Comparison of ENCODE assay signal across 13 mouse cellular contexts in the genomic region with DNA sequence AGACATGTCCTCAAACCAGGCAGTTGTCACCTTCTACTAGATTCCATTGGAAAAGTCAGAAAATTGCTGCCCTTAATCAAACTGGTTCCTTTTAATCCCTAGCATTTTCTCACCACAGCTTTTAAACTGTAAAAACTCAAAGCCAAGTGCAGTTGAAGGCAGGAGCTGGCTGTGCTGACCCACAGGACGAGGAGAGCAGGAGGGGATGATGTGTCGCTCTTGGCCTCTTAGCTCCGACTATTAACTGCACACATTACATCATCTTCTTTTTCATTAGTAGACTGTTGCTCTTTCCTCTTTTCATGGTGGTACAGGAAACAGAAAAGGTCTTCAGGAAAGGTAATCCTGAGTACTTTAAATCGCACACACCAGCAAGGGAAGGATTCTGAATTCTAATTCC. TPM values are rescaled to one million over a fixed set of nuclear protein-coding genes. Genes with fewer than 3 reads are reported as not detected.
DNase-seq lines count a peak whose midpoint lies in the region; ATAC-seq and TF ChIP-seq lines count a peak whose summit lies in the region.
"Had no signal": no experiment of that assay in that cellular context is flagged by ENCODE, and none has a peak within 500 bp of the region (broad histone marks: within the 10 kb centered on the region; RNA-seq: fewer than 3 reads in every experiment).

No protein-coding gene starts in this region.

- ATAC-seq in forebrain, embryonic 14.5 days, result no peak
- ATAC-seq: forebrain, embryonic 16.5 days; liver, embryonic 12.5 days had no signal

- peaks cover 16% of the 10 kb centered on the region for H3K4me1 ChIP-seq in embryonic fibroblast, embryonic 13.5 days (ENCODE audit: control insufficient read depth, insufficient read depth, low read length)
- peaks cover 25% of the 10 kb centered on the region for H3K4me1 ChIP-seq in olfactory bulb, adult 2 months (ENCODE audit: control insufficient read depth, insufficient read depth, low read length)
- H3K4me1 ChIP-seq in forebrain, embryonic 14.5 days (ENCODE audit: control insufficient read depth, insufficient read depth, low read length), result peaks cover 4% of the 10 kb centered on the region; the same call in 1 of the 2 replicates

- no peak for TF ChIP-seq POLR2A in embryonic fibroblast, embryonic 13.5 days (IDR thresholded peaks at IDR 0.05; ENCODE audit: low read depth, low read length)
- no peak for TF ChIP-seq POLR2A in olfactory bulb, adult 2 months (IDR thresholded peaks at IDR 0.05; ENCODE audit: insufficient read depth, low read depth, low read length)

- peak; percentile 42 for DNase-seq in adrenal gland, adult 2 months
- DNase-seq in adrenal gland, postnatal 4 days (ENCODE audit: low spot score in 2 of 2), result no peak
- no peak for DNase-seq in layer of hippocampus, adult 2 months (ENCODE audit: low spot score in 2 of 2)
- DNase-seq in layer of hippocampus, adult 11-12 months (ENCODE audit: low spot score), result no peak
- no peak for DNase-seq in urinary bladder, postnatal 36 days (ENCODE audit: low spot score in 2 of 2)
- no peak for DNase-seq in forebrain, embryonic 14.5 days (ENCODE audit: low spot score)
- DNase-seq: midbrain, embryonic 14.5 days had no signal

- TF ChIP-seq CTCF in layer of hippocampus, adult 2 months (conservative IDR thresholded peaks at IDR 0.05), result no peak
- TF ChIP-seq CTCF in embryonic fibroblast, embryonic 13.5 days (IDR thresholded peaks at IDR 0.05; ENCODE audit: borderline replicate concordance, insufficient read depth, low read length), result no peak
- no peak for TF ChIP-seq CTCF in olfactory bulb, adult 2 months (IDR thresholded peaks at IDR 0.05; ENCODE audit: insufficient read depth, low read depth, low read length)

- H3K4me3 ChIP-seq in layer of hippocampus, adult 2 months, result no peak overlapping the region
- no peak overlapping the region for H3K4me3 ChIP-seq in embryonic fibroblast, embryonic 13.5 days (ENCODE audit: insufficient read depth, low read length)
- no peak overlapping the region for H3K4me3 ChIP-seq in olfactory bulb, adult 2 months (ENCODE audit: insufficient read depth, low read depth, low read length)
- no peak overlapping the region for H3K4me3 ChIP-seq in forebrain, embryonic 14.5 days (ENCODE audit: low read depth, low read length)
- H3K4me3 ChIP-seq: liver, embryonic 12.5 days had no signal

- no peak overlapping the region for H3K4me2 ChIP-seq in forebrain, embryonic 14.5 days (ENCODE audit: low read length)
- H3K4me2 ChIP-seq: liver, embryonic 12.5 days had no signal

- peak overlapping the region; percentile 16 for H3K27ac ChIP-seq in layer of hippocampus, adult 2 months
- H3K27ac ChIP-seq in embryonic fibroblast, embryonic 13.5 days (ENCODE audit: insufficient read depth, low read length), result peak overlapping the region; percentile 99
- peak overlapping the region; percentile 72; the same call in 1 of the 2 replicates for H3K27ac ChIP-seq in olfactory bulb, adult 2 months (ENCODE audit: insufficient read depth, low read depth, low read length)
- H3K27ac ChIP-seq in forebrain, embryonic 14.5 days (ENCODE audit: low read depth, low read length), result no peak overlapping the region
- H3K27ac ChIP-seq: liver, embryonic 12.5 days had no signal

- H3K36me3 ChIP-seq in forebrain, embryonic 14.5 days (ENCODE audit: control insufficient read depth, insufficient read depth, low read length), result 0 out of 2 replicates have a peak, but pooled peaks cover 7% of the 10 kb centered on the region

- H3K27me3 ChIP-seq in forebrain, embryonic 14.5 days (replicated peaks; ENCODE audit: control insufficient read depth, insufficient read depth, low read length), result no peaks in the 10 kb centered on the region
- H3K27me3 ChIP-seq: liver, embryonic 12.5 days; Patski had no signal

- 51% methylated on average over 4 of the region's 4 CpGs for WGBS in olfactory bulb, adult 2 months
- 72% methylated on average over 4 of the region's 4 CpGs for WGBS in forebrain, embryonic 14.5 days

- no peaks in the 10 kb centered on the region for H3K9me3 ChIP-seq in forebrain, embryonic 14.5 days (replicated peaks; ENCODE audit: control insufficient read depth, low read length)
- H3K9me3 ChIP-seq: liver, embryonic 12.5 days had no signal

- H3K9ac ChIP-seq in forebrain, embryonic 14.5 days (ENCODE audit: low read length), result no peak overlapping the region
- H3K9ac ChIP-seq: liver, embryonic 12.5 days had no signal

RNA-seq across cellular contexts. Expression of gene Fyttd1, which starts 18.9 kb away (rescaled TPM):
- total RNA-seq in adrenal gland, adult 2 months (2021), result 100 to 1,000 TPM; 102 to 133 TPM
- 2.7 and 2.9 TPM in 2 replicates for polyA plus RNA-seq in adrenal gland, adult 2 months (2012; rRNA removed)
- total RNA-seq in adrenal gland, postnatal 4 days (2021), result 100 to 1,000 TPM; 115 to 125 TPM
- 100 to 1,000 TPM; 110 TPM for total RNA-seq in layer of hippocampus, adult 2 months (2021)
- polyA plus RNA-seq in embryonic fibroblast, embryonic 13.5 days (2011; ENCODE audit: insufficient read length, low read depth, missing spikeins), result 108 and 115 TPM in 2 replicates
- polyA plus RNA-seq in olfactory bulb, adult 2 months (2012; ENCODE audit: insufficient read depth, insufficient read length, low replicate concordance, missing spikeins), result not detected in 2 replicates
- polyA plus RNA-seq in forebrain, embryonic 14.5 days (2014; fragmentation: Nextera tagmentation; extraction: Ambion mirVana), result 160 and 173 TPM in 2 replicates

RNA-seq across cellular contexts. Expression of gene Rubcn, which starts 19.2 kb away (rescaled TPM):
- total RNA-seq in adrenal gland, adult 2 months (2021), result 10 to 100 TPM; 23.7 to 32.4 TPM
- polyA plus RNA-seq in adrenal gland, adult 2 months (2012; rRNA removed), result 31.1 TPM in 2 replicates
- 10 to 100 TPM; 32.8 to 34.7 TPM for total RNA-seq in adrenal gland, postnatal 4 days (2021)
- 10 to 100 TPM; 59.2 to 59.3 TPM for total RNA-seq in layer of hippocampus, adult 2 months (2021)
- polyA plus RNA-seq in embryonic fibroblast, embryonic 13.5 days (2011; ENCODE audit: insufficient read length, low read depth, missing spikeins), result 26.2 and 27.1 TPM in 2 replicates
- not detected in 2 replicates for polyA plus RNA-seq in olfactory bulb, adult 2 months (2012; ENCODE audit: insufficient read depth, insufficient read length, low replicate concordance, missing spikeins)
- 20.0 and 26.8 TPM in 2 replicates for polyA plus RNA-seq in forebrain, embryonic 14.5 days (2014; fragmentation: Nextera tagmentation; extraction: Ambion mirVana)

RNA-seq across cellular contexts. Expression of gene Smbd1, which starts 48.1 kb away (rescaled TPM):
- not detected for total RNA-seq in adrenal gland, adult 2 months (2021)
- polyA plus RNA-seq in adrenal gland, adult 2 months (2012; rRNA removed), result not detected in 2 replicates
- not detected for total RNA-seq in adrenal gland, postnatal 4 days (2021)
- not detected for total RNA-seq in layer of hippocampus, adult 2 months (2021)
- not detected in 2 replicates for polyA plus RNA-seq in embryonic fibroblast, embryonic 13.5 days (2011; ENCODE audit: insufficient read length, low read depth, missing spikeins)
- not detected in 2 replicates for polyA plus RNA-seq in olfactory bulb, adult 2 months (2012; ENCODE audit: insufficient read depth, insufficient read length, low replicate concordance, missing spikeins)
- polyA plus RNA-seq in forebrain, embryonic 14.5 days (2014; fragmentation: Nextera tagmentation; extraction: Ambion mirVana), result not detected in 2 replicates
- total RNA-seq: layer of hippocampus, postnatal 25 days had no signal
- polyA plus RNA-seq: forebrain, embryonic 16.5 days; liver, embryonic 12.5 days; midbrain, embryonic 14.5 days; Patski had no signal

RNA-seq across cellular contexts. Expression of gene Lrch3, which starts 55.5 kb away (rescaled TPM):
- 10 to 100 TPM; 31.3 to 37.6 TPM for total RNA-seq in adrenal gland, adult 2 months (2021)
- 14.9 and 17.8 TPM in 2 replicates for polyA plus RNA-seq in adrenal gland, adult 2 months (2012; rRNA removed)
- 10 to 100 TPM; 43.1 to 44.1 TPM for total RNA-seq in adrenal gland, postnatal 4 days (2021)
- total RNA-seq in layer of hippocampus, adult 2 months (2021), result 10 to 100 TPM; 41.0 to 48.2 TPM
- 39.9 and 52.7 TPM in 2 replicates for polyA plus RNA-seq in embryonic fibroblast, embryonic 13.5 days (2011; ENCODE audit: insufficient read length, low read depth, missing spikeins)
- polyA plus RNA-seq in olfactory bulb, adult 2 months (2012; ENCODE audit: insufficient read depth, insufficient read length, low replicate concordance, missing spikeins), result not detected in 2 replicates
- 24.3 and 36.0 TPM in 2 replicates for polyA plus RNA-seq in forebrain, embryonic 14.5 days (2014; fragmentation: Nextera tagmentation; extraction: Ambion mirVana)
